Mouse (Mus musculus) stomach, embryonic 15.5 days (tissue): Measurements from ENCODE around the gene Atp6v1g2. TPM values are rescaled to one million over a fixed set of nuclear protein-coding genes. Genes with fewer than 3 reads are reported as not detected.
A peak's percentile ranks its signal among the peaks of the same experiment; 100 is the strongest.

ENCODE experiments used
- ATAC-seq: fragments of 200-750 bp; cut with Nextera tagmentation; 2 replicates; pipeline ENCODE4 v1.8.0; 2017; ENCODE audit warnings: low read depth, moderate number of reproducible peaks, moderate TSS enrichment; ENCODE audit not compliant: insufficient read depth, low FRiP score
- H3K27ac ChIP-seq: fragments of 300-500 bp; sonication (generic); 2 replicates; pipeline ENCODE4 v1.5.1; 2015; ENCODE audit warnings: mild to moderate bottlenecking, inconsistent platforms
- H3K27me3 ChIP-seq: fragments of 300-500 bp; sonication (generic); replicated peaks from 2 replicates; pipeline ENCODE4 v1.6.1; 2015; ENCODE audit warnings: inconsistent platforms
- H3K36me3 ChIP-seq: fragments of 300-500 bp; sonication (generic); 2 replicates; pipeline ENCODE4 v1.6.1; 2015; ENCODE audit warnings: inconsistent platforms
- H3K4me1 ChIP-seq: fragments of 300-500 bp; sonication (generic); 2 replicates; pipeline ENCODE4 v1.6.1; 2015; ENCODE audit warnings: inconsistent platforms
- H3K4me2 ChIP-seq: fragments of 300-500 bp; sonication (generic); 2 replicates; pipeline ENCODE4 v1.6.1; 2015; ENCODE audit warnings: mild to moderate bottlenecking, inconsistent platforms
- H3K4me3 ChIP-seq: fragments of 300-500 bp; sonication (generic); replicated peaks from 2 replicates; pipeline ENCODE4 v1.5.1; 2015; ENCODE audit warnings: inconsistent platforms
- H3K9ac ChIP-seq: fragments of 300-500 bp; sonication (generic); 2 replicates; pipeline ENCODE4 v1.6.1; 2015; ENCODE audit warnings: inconsistent platforms
- H3K9me3 ChIP-seq: fragments of 300-500 bp; sonication (generic); 2 replicates; pipeline ENCODE4 v1.6.1; 2016; ENCODE audit warnings: inconsistent platforms
- WGBS: fragments of 180-500 bp; shearing (Covaris S2); methylation state at CpG from one replicate; pipeline ENCODE4 v1.1.7; 2015; 5-methylcytosine and 5-hydroxymethylcytosine counted together
- polyA plus RNA-seq: library from polyadenylated mRNA; unstranded; fragments of >200 nt; fragmentation: Nextera tagmentation; extraction: Ambion mirVana; gene quantifications from 2 replicates; pipeline ENCODE4 v1.2.1, GENCODE M21; 2015

Atp6v1g2 gene
- polyA plus RNA-seq, 1 experiment from 2014 or later, result 5.1 TPM

DNA sequence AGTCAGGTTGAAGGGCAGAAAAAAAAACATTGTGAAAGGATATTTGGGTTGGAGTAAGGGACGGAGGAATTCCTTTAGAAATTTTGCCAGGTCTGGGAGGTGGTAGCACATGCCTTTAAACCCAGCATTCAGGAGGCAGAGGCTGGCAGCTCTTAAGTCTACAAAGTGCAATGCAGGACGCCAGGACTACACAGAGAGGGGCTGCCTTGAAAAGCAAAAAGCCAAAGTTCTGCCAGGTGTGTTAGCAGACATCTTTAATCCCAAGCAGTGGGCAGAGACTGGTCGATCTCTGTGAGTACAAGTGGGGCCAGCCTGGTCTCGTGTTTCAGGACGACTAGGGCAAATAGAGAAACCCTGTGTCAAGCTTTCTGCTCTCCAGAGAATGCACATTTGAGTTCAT, 18.5 kb downstream of the Atp6v1g2 start:
- Histone ChIP-seq H3K4me1 (peaks cover 4% of the 10 kb centered on the region; the same call in 1 of the 2 replicates), H3K9ac (no peak overlapping the region), H3K4me2 (no peak overlapping the region), H3K4me3 (no peak overlapping the region), H3K27me3 (no peaks in the 10 kb centered on the region), H3K9me3 (no peaks in the 10 kb centered on the region), H3K27ac (no peak overlapping the region), H3K36me3 (peaks cover 65% of the 10 kb centered on the region)
- ATAC-seq, result no peak
- 82% methylated on average over 5 of the region's 5 CpGs for WGBS

DNA sequence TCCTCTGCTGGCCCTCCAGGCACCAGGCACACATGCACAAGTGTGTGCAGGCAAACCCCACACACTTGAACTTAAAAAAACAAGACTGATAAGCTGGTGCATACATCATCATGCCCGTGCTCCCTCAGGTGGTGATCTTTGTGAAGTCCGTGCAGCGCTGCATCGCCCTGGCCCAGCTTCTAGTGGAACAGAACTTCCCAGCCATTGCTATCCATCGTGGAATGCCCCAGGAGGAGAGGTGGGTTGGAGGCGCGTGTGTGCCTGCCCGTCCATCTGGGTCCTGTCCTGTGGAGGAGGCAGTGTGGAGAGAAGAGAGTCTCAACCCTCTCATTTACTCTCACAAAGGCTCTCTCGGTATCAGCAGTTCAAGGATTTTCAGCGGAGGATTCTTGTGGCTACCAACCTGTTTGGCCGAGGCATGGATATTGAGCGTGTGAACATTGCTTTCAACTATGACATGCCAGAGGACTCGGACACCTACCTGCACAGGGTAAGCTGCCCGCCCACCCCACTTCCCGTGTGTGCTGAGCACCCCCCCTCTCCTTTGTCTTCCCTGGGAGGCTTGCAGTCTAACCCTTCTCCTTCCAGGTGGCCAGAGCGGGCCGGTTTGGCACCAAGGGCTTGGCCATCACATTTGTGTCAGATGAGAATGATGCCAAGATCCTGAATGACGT, 19.3 kb downstream of the Atp6v1g2 start:
- Histone ChIP-seq H3K36me3 (peaks cover 57% of the 10 kb centered on the region), H3K4me3 (no peak overlapping the region), H3K9ac (no peak overlapping the region), H3K4me1 (peaks cover 3% of the 10 kb centered on the region; the same call in 1 of the 2 replicates), H3K9me3 (no peaks in the 10 kb centered on the region), H3K27ac (no peak overlapping the region), H3K27me3 (no peaks in the 10 kb centered on the region), H3K4me2 (no peak overlapping the region)
- ATAC-seq, result no peak
- WGBS, result 79% methylated on average over 18 of the region's 18 CpGs

DNA sequence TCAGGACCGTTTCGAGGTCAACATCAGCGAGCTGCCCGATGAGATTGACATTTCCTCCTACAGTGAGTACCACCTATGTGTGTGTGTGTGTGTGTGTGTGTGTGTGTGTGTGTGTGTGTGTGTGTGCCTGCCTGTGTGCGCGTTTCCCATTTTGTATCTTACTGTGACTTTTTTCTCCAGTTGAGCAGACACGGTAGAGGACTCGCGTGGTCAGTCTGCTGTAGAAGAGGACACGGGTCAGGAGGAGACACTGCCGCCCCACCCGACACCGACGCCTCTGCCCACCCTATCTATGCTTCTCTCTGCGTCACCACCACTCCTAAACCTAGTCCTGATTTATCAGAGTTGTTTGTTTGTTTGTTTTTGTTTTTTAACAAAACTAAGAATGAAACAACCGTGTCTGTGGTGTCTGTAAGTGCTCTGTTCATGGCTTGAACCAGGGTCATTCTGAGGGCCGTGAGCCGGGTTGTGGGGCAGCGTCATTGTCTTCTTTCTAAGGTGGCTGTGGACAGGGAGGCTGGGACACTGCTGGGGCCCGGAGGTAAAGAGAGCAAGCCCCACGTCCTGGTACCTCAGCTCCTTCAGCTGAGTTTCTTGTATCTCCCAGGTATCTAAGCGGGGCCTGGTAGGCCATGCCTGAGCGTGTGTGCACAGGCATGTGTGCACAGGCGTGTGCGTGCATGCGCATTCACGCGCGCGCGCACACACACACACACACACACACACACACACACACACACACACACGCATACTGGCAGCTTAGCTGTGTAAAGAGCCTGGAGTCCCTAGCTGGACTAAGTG, 20.0 kb downstream of the Atp6v1g2 start:
- Histone ChIP-seq H3K27me3 (no peaks in the 10 kb centered on the region), H3K27ac (no peak overlapping the region; the same call in 1 of the 2 replicates), H3K4me2 (no peak overlapping the region), H3K4me1 (0 out of 2 replicates have a peak, but pooled peaks cover 3% of the 10 kb centered on the region), H3K36me3 (peaks cover 51% of the 10 kb centered on the region), H3K9ac (no peak overlapping the region), H3K4me3 (no peak overlapping the region), H3K9me3 (no peaks in the 10 kb centered on the region)
- no peak for ATAC-seq
- WGBS, result 84% methylated on average over 32 of the region's 32 CpGs

DNA sequence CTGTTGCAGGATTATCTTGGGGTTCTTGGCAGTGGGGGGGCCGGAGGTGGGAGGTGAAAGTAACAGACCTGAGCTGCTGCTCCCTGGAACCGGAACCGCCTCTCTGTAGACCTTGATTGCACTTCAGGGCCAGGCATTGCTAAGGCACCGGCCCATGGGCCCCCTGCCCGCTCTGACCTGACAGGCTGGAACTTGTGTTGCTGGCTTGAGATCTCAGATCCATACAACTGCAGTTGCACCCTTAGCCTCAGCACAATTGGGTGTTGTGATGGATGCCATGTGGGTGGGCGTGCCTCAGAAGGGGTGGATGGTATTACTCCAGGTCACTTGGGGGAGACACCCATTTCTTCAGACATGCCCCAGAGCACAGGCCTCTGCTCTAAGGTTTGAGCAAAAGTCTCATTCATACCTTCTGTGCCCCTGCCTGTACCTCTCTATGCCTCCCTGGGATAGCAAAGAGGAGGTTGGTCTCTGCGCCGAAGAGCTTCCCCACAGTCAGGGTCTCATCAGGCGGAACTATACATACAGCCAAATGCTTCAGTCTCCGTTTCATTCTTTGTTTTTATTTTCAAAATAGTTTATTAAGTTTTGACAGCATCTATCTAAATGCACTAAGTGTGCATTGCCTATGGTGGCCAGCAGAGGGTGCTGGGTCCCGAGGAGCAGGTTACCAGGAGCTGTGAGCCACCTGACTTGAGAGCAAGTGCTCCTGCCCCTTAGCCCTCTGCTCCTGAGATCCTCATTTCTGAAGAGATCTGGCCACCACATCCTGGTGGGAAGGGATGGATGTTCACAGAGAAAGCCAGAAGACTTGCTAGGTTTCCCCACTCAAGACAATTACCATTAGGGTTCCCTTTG, 21.0 kb downstream of the Atp6v1g2 start:
- Histone ChIP-seq H3K27me3 (no peaks in the 10 kb centered on the region), H3K9me3 (no peaks in the 10 kb centered on the region)

DNA sequence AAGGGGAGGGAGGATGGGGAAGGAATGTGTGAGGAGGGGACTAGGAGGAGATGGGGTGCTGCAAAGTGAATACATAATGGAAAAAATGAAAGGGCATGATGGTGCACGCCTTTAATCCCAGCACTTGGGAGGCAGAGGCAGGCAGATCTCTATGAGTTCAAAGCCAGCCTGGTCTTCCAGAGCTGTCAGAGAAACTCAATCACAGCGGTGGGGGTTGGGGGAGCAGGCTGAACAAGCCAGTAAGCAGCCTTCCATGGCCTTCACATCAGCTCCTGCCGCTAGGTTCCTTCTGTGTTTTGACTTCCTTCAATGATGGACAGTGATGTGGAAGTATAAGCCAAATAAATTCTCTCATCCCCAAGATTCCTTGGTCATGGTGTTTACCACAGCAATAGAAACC, 21.8 kb downstream of the Atp6v1g2 start:
- no peak overlapping the region for H3K4me3 ChIP-seq
- 68% methylated on average over 3 of the region's 3 CpGs for WGBS
- H3K9ac ChIP-seq, result no peak overlapping the region
- H3K4me2 ChIP-seq, result no peak overlapping the region
- H3K4me1 ChIP-seq, result 0 out of 2 replicates have a peak, but pooled peaks cover 3% of the 10 kb centered on the region
- peaks cover 34% of the 10 kb centered on the region for H3K36me3 ChIP-seq
- ATAC-seq, result no peak
- H3K27me3 ChIP-seq, result no peaks in the 10 kb centered on the region
- no peak overlapping the region for H3K27ac ChIP-seq
- H3K9me3 ChIP-seq, result no peaks in the 10 kb centered on the region

More for the DNA sequence above, 21.0 kb downstream of the Atp6v1g2 start:
- 0 out of 2 replicates have a peak, but pooled peaks cover 3% of the 10 kb centered on the region for H3K4me1 ChIP-seq
- no peak overlapping the region for H3K4me3 ChIP-seq
- no peak overlapping the region for H3K9ac ChIP-seq
- no peak for ATAC-seq
- WGBS, result 54% methylated on average over 11 of the region's 11 CpGs
- H3K27ac ChIP-seq, result peak overlapping the region; percentile 4; the same call in 1 of the 2 replicates
- H3K36me3 ChIP-seq, result peaks cover 42% of the 10 kb centered on the region
- H3K4me2 ChIP-seq, result no peak overlapping the region

DNA sequence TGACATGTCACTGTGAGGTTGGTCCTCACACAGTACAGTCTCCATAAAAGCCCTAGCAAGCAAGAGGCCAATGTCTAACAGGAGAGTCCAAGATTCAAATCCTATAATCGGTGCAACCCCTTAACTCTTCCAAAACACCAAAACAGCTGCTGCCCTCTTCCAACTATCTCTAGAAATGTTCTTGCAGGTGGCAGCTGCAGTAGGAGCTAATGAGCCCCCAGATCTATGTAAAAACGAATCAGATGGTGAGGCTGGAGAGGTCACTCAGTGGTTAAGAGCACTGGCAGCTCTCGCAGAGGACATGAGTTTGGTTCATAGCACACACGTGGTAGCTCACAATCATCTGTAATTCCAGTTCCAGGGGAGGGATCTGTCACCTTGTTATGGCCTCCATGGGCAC, 22.2 kb downstream of the Atp6v1g2 start:
- Histone ChIP-seq H3K9me3 (no peaks in the 10 kb centered on the region), H3K27ac (no peak overlapping the region), H3K9ac (no peak overlapping the region), H3K4me2 (no peak overlapping the region), H3K36me3 (peaks cover 30% of the 10 kb centered on the region), H3K27me3 (no peaks in the 10 kb centered on the region), H3K4me1 (0 out of 2 replicates have a peak, but pooled peaks cover 3% of the 10 kb centered on the region), H3K4me3 (no peak overlapping the region)
- no peak for ATAC-seq
- 50% methylated on average over 4 of the region's 4 CpGs for WGBS

DNA sequence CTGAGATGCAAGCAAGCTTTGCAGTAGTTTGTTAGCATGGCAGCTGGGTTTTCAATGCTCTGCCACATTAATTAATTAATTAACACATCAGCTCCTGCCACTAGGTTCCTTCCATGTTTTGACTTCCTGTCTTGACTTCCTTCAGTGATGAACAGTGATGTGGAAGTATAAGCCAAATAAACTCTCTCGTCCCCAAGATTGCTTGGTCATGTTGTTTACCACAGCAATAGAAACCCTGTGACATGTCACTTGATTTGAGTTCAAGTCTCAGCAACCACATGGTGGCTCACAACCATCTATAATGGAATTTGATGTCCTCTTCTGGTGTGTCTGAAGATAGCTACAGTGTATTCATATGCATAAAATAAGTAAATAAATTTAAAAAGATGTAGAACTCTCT, 23.9 kb downstream of the Atp6v1g2 start:
- Histone ChIP-seq H3K4me1 (peaks cover 6% of the 10 kb centered on the region; the same call in 1 of the 2 replicates), H3K9ac (no peak overlapping the region), H3K9me3 (no peaks in the 10 kb centered on the region), H3K36me3 (peaks cover 15% of the 10 kb centered on the region; the same call in 1 of the 2 replicates), H3K4me3 (no peak overlapping the region), H3K27ac (no peak overlapping the region), H3K27me3 (no peaks in the 10 kb centered on the region), H3K4me2 (no peak overlapping the region)
- no peak for ATAC-seq
- 71% methylated on average over 1 of the region's 1 CpGs for WGBS

DNA sequence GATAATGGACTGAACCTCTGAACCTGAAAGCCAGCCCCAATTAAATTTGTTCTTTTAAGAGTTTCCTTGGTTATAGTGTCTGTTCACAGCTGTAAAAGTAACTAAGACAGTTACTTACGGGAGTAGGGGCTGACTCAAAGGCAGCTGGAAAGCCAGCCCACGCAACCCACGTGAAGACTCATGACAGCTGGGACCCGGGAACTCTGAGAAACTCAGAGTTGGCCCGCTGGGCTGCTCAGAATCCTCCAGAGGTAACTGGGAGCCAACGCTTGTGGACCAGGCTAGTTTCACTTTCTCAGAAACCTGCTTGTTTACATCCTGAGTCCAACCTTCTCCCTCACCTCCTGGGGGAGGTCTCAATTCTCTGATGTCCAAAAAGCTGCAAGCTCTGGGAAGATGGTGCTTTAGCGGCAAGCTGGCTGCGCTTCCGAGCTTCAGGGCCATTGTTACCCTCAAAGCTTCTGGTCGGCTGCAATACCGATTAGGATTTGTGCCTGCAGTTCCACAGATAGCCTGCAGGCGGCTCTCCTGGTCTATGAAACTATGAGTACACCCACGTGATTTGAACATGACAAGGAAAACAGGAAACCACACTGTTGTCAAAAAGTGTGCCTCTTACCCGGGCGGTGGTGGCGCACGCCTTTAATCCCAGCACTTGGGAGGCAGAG, 24.5 kb downstream of the Atp6v1g2 start:
- H3K27ac ChIP-seq, result no peak overlapping the region
- peaks cover 9% of the 10 kb centered on the region; the same call in 1 of the 2 replicates for H3K36me3 ChIP-seq
- peak overlapping the region; percentile 47 for H3K4me2 ChIP-seq
- ATAC-seq, result no peak
- WGBS, result 14% methylated on average over 17 of the region's 17 CpGs
- no peaks in the 10 kb centered on the region for H3K27me3 ChIP-seq
- no peaks in the 10 kb centered on the region for H3K9me3 ChIP-seq
- peak overlapping the region; percentile 24 for H3K4me3 ChIP-seq
- H3K9ac ChIP-seq, result no peak overlapping the region; the same call in 1 of the 2 replicates
- H3K4me1 ChIP-seq, result peaks cover 7% of the 10 kb centered on the region; the same call in 1 of the 2 replicates

DNA sequence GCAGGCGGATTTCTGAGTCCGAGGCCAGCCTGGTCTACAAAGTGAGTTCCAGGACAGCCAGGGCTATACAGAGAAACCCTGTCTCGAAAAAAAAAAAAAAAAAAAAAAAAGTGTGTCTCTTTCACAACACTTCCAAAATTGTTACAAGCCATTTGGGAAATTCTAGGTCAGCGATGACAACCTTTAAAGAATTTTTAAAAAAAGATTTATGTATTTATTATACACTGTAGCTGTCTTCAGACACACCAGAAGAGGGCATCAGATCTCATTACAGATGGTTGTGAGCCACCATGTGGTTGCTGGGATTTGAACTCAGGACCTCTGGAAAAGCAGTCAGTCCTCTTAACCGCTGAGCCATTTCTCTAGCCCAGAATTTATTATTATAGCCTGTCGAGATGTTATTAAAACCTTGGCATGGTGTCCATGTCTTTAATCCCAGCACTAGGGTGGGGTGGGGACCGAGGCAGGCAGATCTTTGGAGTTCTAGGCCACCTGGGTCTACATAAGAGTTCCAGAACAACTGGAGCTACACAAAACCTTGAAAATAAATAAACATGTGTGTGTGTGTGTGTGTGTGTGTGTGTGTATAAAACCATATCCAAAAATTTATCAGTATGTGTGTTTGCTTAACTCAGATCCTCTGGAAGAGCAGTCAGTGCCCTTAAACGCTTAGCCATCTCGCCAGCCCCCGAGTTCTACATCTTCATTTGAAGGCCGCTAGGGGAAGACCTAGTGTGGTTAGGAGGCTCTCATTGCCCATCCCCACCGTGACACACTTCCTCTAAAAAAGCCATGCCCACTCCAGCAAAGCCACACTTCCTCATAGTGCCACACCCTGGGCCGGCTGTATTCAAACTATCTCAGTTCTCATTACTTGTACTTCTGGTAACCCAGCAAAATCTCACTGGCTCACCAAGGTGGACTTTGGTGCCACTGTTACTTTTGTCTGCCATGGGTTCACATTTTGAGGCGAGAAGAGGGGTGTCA, 25.3 kb downstream of the Atp6v1g2 start:
- peaks cover 7% of the 10 kb centered on the region; the same call in 1 of the 2 replicates for H3K4me1 ChIP-seq
- H3K36me3 ChIP-seq, result peaks cover 2% of the 10 kb centered on the region; the same call in 1 of the 2 replicates
- H3K9ac ChIP-seq, result no peak overlapping the region
- 0 out of 2 replicates have a peak overlapping the region, but pooled peaks have one; percentile 48 for H3K27ac ChIP-seq
- WGBS, result 50% methylated on average over 13 of the region's 14 CpGs
- H3K9me3 ChIP-seq, result no peaks in the 10 kb centered on the region
- no peak overlapping the region for H3K4me3 ChIP-seq
- H3K4me2 ChIP-seq, result no peak overlapping the region
- H3K27me3 ChIP-seq, result 0 out of 2 replicates have a peak, but pooled peaks cover 3% of the 10 kb centered on the region
- ATAC-seq, result no peak

DNA sequence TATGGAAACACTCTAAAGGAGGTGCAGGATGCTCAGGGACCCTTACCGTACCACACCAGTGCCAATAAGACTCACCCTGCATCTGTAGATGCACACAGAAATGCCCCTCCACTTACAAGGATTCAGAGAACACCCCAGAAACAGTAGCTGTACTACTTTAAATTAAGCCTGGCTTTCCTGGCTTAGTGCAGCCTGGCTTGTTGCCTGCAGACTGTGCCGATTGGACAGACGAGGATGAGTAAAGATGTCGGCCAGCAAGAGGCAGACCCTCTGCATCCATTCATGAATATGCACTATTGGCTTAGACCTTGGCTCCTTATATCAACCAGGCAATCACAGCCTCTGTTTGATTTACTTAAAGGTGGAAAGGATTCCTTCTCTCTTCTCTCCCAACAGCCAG, 26.2 kb downstream of the Atp6v1g2 start:
- 80% methylated on average over 4 of the region's 4 CpGs for WGBS
- Histone ChIP-seq H3K9ac (no peak overlapping the region), H3K36me3 (no peaks in the 10 kb centered on the region), H3K27ac (0 out of 2 replicates have a peak overlapping the region, but pooled peaks have one; percentile 48), H3K27me3 (0 out of 2 replicates have a peak, but pooled peaks cover 3% of the 10 kb centered on the region), H3K4me2 (no peak overlapping the region), H3K4me3 (no peak overlapping the region), H3K4me1 (peaks cover 7% of the 10 kb centered on the region; the same call in 1 of the 2 replicates), H3K9me3 (no peaks in the 10 kb centered on the region)
- ATAC-seq, result no peak
